Mouse (Mus musculus) intestine, embryonic 16.5 days (tissue): Measurements from ENCODE around the gene Art5. TPM values are rescaled to one million over a fixed set of nuclear protein-coding genes. Genes with fewer than 3 reads are reported as not detected.
"Not testable (repeated sequence)": the region's sequence is repeated elsewhere in the genome, so short reads cannot be mapped to it uniquely, and the experiment has no call there.

ENCODE experiments used
- ATAC-seq: fragments of 200-750 bp; cut with Nextera tagmentation; 2 replicates; pipeline ENCODE4 v1.8.0; 2017; ENCODE audit warnings: moderate TSS enrichment, moderate library complexity
- H3K27ac ChIP-seq: fragments of 300-500 bp; sonication (generic); 2 replicates; pipeline ENCODE4 v1.5.1; 2014; ENCODE audit warnings: mild to moderate bottlenecking, low read length
- H3K27me3 ChIP-seq: fragments of 300-500 bp; sonication (generic); replicated peaks from 2 replicates; pipeline ENCODE4 v1.6.1; 2014; ENCODE audit warnings: low read length, control low read depth, mixed read lengths; ENCODE audit not compliant: control insufficient read depth, insufficient read depth
- H3K36me3 ChIP-seq: fragments of 300-500 bp; sonication (generic); 2 replicates; pipeline ENCODE4 v1.6.1; 2014; ENCODE audit warnings: low read length, control low read depth; ENCODE audit not compliant: control insufficient read depth, insufficient read depth
- H3K4me1 ChIP-seq: fragments of 300-500 bp; sonication (generic); 2 replicates; pipeline ENCODE4 v1.6.1; 2014; ENCODE audit warnings: low read length, control low read depth, mixed read lengths; ENCODE audit not compliant: control insufficient read depth, insufficient read depth
- H3K4me2 ChIP-seq: fragments of 300-500 bp; sonication (generic); 2 replicates; pipeline ENCODE4 v1.6.1; 2014; ENCODE audit warnings: low read depth, low read length, control low read depth
- H3K4me3 ChIP-seq: fragments of 300-500 bp; sonication (generic); 2 replicates; pipeline ENCODE4 v1.5.1; 2014; ENCODE audit warnings: mild to moderate bottlenecking, low read length
- H3K9ac ChIP-seq: fragments of 300-500 bp; sonication (generic); 2 replicates; pipeline ENCODE4 v1.6.1; 2014; ENCODE audit warnings: low read depth, low read length
- H3K9me3 ChIP-seq: fragments of 300-500 bp; sonication (generic); 2 replicates; pipeline ENCODE4 v1.6.1; 2016; ENCODE audit warnings: low read length, control low read depth; ENCODE audit not compliant: control insufficient read depth
- WGBS: fragments of 180-500 bp; shearing (Covaris S2); extraction: QIAGEN DNeasy Blood & Tissue Kit; methylation state at CpG from one replicate; pipeline ENCODE4 v1.1.7; 2014; 5-methylcytosine and 5-hydroxymethylcytosine counted together
- polyA plus RNA-seq: library from polyadenylated mRNA; unstranded; fragments of >200 nt; fragmentation: Nextera tagmentation; extraction: Ambion mirVana; gene quantifications from 2 replicates; pipeline ENCODE4 v1.2.1, GENCODE M21; 2015

Art5 gene
- polyA plus RNA-seq, 1 experiment from 2014 or later: 0.48 TPM

DNA sequence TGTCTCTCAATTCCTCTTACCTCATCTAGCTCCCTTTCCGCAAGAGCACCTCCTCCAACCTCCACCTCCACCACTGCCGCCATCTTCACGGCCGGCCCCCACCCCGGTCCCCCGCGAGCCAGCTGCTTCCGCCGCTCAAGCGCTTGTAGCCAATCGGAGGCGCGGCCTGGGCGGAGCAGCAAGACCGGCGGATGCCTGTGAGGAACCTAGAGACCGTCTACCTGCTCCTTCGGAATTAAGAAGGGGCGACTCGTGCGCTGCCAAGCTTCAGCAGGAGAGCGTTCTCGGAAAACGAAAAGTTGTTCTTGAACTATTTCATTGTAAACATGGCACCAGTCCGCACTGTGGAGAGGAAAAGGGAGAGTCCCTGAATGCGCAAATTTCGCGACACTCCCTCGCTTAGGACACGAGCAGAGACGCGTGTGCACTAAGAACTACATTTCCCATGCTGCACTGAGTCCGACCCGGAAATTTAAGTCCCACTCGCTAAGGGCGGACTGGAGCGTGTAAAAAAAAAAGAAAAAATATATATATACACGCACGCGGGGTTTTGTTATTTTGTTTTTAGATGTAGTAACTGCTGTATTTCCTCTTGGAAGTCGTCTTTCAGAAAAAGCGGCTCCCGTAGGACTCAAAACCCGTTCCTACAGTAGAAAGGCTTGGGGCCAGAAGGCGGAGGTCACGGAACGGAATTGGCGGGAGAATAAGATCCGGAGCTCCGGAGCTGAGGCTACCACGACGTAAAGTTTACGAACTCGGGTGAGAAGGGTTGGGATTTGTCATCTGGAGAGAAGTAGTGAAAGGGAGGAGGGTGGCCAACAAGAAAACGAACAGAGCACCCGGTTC lies 44.0 kb downstream of the Art5 start, which contains the start of the genes Rnf121, Xndc1 and Xntrpc:
TSS of gene Rnf121 (minus strand) at position 424 of the 846 bp plus-strand sequence.
TSS of gene Xndc1 (plus strand) at position 466 of the 846 bp plus-strand sequence.
TSS of gene Xntrpc (plus strand) at position 668 of the 846 bp plus-strand sequence.
- WGBS: under 1% methylated on average over 56 of the region's 56 CpGs
- Histone ChIP-seq H3K27me3 (no peaks in the 10 kb centered on the region), H3K4me3 (peak within 1 kb of the TSS; percentile 57), H3K4me1 (peaks cover 20% of the 10 kb centered on the region), H3K9me3 (no peaks in the 10 kb centered on the region), H3K4me2 (peak within 1 kb of the TSS; percentile 61), H3K36me3 (no peaks in the 10 kb centered on the region), H3K9ac (peak within 1 kb of the TSS; percentile 59), H3K27ac (peak within 1 kb of the TSS; percentile 73)
- peak; percentile 97 for ATAC-seq

DNA sequence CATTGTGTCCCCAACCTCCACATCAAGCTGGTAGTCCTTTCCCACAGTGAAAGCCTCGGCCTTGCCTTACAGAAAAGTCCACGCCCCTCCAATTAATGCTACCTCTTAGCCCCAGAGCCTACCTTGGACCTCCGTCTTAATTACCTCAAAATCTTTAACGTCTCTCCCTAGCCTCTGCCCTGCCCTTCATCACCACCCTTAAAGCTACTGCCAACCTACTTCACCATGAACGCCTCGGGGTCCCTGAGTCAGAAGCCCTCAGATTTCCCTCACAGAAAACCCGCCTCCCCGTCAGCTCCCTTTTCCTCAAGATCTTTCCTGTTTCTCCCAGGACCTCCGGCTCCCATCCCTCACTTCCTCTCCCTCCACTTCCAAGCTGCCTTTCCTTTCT lies 44.6 kb downstream of the Art5 start:
- H3K9ac ChIP-seq: peak overlapping the region; percentile 59
- H3K4me3 ChIP-seq: peak overlapping the region; percentile 57
- ATAC-seq: peak; percentile 25
- H3K27me3 ChIP-seq: no peaks in the 10 kb centered on the region
- no peaks in the 10 kb centered on the region for H3K36me3 ChIP-seq
- WGBS: under 1% methylated on average over 9 of the region's 9 CpGs
- H3K9me3 ChIP-seq: no peaks in the 10 kb centered on the region
- H3K4me1 ChIP-seq: peaks cover 24% of the 10 kb centered on the region
- peak overlapping the region; percentile 58 for H3K4me2 ChIP-seq
- H3K27ac ChIP-seq: peak overlapping the region; percentile 3; the same call in 1 of the 2 replicates

DNA sequence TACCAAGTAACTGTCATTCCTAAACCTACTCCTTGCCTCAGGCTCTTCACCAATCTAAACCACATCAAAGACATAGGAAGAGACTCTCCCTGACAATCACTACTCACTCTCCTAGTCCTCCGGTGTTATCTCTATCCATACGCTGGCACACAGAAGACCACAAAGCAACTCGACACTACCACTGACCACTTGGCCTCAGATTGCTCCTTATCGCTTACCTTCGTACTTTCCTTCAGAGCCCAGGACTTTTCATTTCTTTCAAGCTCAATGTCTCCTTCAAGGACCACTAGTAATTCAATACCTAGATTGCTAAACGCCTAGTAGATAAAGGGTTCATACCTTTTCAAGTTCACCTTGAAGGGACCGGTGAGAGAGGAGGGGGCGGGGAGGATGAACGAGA lies 45.4 kb downstream of the Art5 start:
- H3K4me3 ChIP-seq: peak overlapping the region; percentile 57
- H3K27ac ChIP-seq: peak overlapping the region; percentile 42; the same call in 1 of the 2 replicates
- H3K27me3 ChIP-seq: no peaks in the 10 kb centered on the region
- peaks cover 24% of the 10 kb centered on the region for H3K4me1 ChIP-seq
- ATAC-seq: no peak
- H3K9ac ChIP-seq: 0 out of 2 replicates have a peak overlapping the region, but pooled peaks have one; percentile 59
- H3K9me3 ChIP-seq: no peaks in the 10 kb centered on the region
- 70% methylated on average over 9 of the region's 9 CpGs for WGBS
- peak overlapping the region; percentile 58 for H3K4me2 ChIP-seq
- no peaks in the 10 kb centered on the region for H3K36me3 ChIP-seq

- H3K4me3 ChIP-seq: no peak overlapping the region
- no peaks in the 10 kb centered on the region for H3K36me3 ChIP-seq
- peak; percentile 42 for ATAC-seq
- 0 out of 2 replicates have a peak overlapping the region, but pooled peaks have one; percentile 5 for H3K27ac ChIP-seq
- H3K9me3 ChIP-seq: no peaks in the 10 kb centered on the region
- H3K27me3 ChIP-seq: no peaks in the 10 kb centered on the region
- 70% methylated on average over 1 of the region's 1 CpGs for WGBS
- H3K9ac ChIP-seq: no peak overlapping the region
- peak overlapping the region; percentile 28; the same call in 1 of the 2 replicates for H3K4me2 ChIP-seq
- H3K4me1 ChIP-seq: peaks cover 24% of the 10 kb centered on the region
These were observed 47.1 kb downstream of the Art5 start for GRCm38 (mm10) chr7:102062203-102062602.

GRCm38 (mm10) chr7:102061353-102061752 lies 47.9 kb downstream of the Art5 start:
- Histone ChIP-seq H3K36me3 (no peaks in the 10 kb centered on the region), H3K27me3 (no peaks in the 10 kb centered on the region), H3K9me3 (no peaks in the 10 kb centered on the region), H3K4me3 (no peak overlapping the region), H3K4me1 (peaks cover 21% of the 10 kb centered on the region), H3K4me2 (no peak overlapping the region), H3K9ac (no peak overlapping the region), H3K27ac (no peak overlapping the region)
- no peak for ATAC-seq
- 79% methylated on average over 3 of the region's 3 CpGs for WGBS

DNA sequence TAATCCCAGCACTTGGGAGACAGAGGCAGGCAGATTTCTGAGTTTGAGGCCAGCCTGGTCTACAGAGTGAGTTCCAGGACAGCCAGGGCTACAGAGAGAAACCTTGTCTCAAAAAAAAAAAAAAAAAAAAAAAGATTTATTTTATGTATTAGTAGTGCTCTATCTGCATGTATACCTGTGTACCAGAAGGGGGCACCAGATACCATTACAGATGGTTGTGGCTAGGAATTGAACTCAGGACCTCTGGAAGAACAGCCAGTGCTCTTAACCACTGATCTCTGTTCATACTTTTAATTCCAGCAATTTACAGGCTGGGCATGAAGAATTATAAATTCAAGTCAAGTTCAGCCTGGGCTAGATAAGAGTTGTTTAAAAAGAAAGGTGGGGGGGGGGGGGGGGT lies 60.8 kb downstream of the Art5 start:
- H3K27me3 ChIP-seq, ATAC-seq, H3K9ac ChIP-seq, H3K4me2 ChIP-seq, H3K36me3 ChIP-seq, H3K27ac ChIP-seq, H3K4me3 ChIP-seq, H3K4me1 ChIP-seq, H3K9me3 ChIP-seq: not testable (repeated sequence)

Other genes starting within 250 kb of the Art5 start
- gene Anapc15, start 245.8 kb downstream of the Art5 start, polyA plus RNA-seq: 61.0 and 66.3 TPM in 2 replicates
- gene Folr1, start 238.7 kb downstream of the Art5 start, polyA plus RNA-seq: 201 and 253 TPM in 2 replicates
- 236 and 245 TPM in 2 replicates for gene Lamtor1, start 203.6 kb downstream of the Art5 start, polyA plus RNA-seq
- gene Tomt, start 203.1 kb downstream of the Art5 start, polyA plus RNA-seq: 0.24 and 0.28 TPM in 2 replicates
- 9.7 and 10.1 TPM in 2 replicates for gene Lrrc51, start 175.6 kb downstream of the Art5 start, polyA plus RNA-seq
- 39.9 and 41.9 TPM in 2 replicates for gene Numa1, start 175.4 kb downstream of the Art5 start, polyA plus RNA-seq
- gene Il18bp, start 90.8 kb downstream of the Art5 start, polyA plus RNA-seq: 1.9 and 2.1 TPM in 2 replicates
- 33.0 and 35.5 TPM in 2 replicates for gene Rnf121, start 44.0 kb downstream of the Art5 start, polyA plus RNA-seq
- gene Xndc1, start 44.0 kb downstream of the Art5 start, polyA plus RNA-seq: 17.7 and 21.6 TPM in 2 replicates
- 0.47 and 0.48 TPM in 2 replicates for gene Xntrpc, start 43.8 kb downstream of the Art5 start, polyA plus RNA-seq
- gene Trpc2, start 26.4 kb downstream of the Art5 start, polyA plus RNA-seq: not detected in 2 replicates
- 0.18 and 0.22 TPM in 2 replicates for gene Art1, start 7.7 kb downstream of the Art5 start, polyA plus RNA-seq
- 0.09 and 0.10 TPM in 2 replicates for gene Chrna10, start 7.3 kb upstream of the Art5 start, polyA plus RNA-seq
- 27.5 and 27.9 TPM in 2 replicates for gene Nup98, start 100.7 kb upstream of the Art5 start, polyA plus RNA-seq
- 121 and 126 TPM in 2 replicates for gene Pgap2, start 100.7 kb upstream of the Art5 start, polyA plus RNA-seq
- 69.4 and 71.3 TPM in 2 replicates for gene Rhog, start 146.6 kb upstream of the Art5 start, polyA plus RNA-seq
- gene Stim1, start 158.3 kb upstream of the Art5 start, polyA plus RNA-seq: 20.9 and 21.1 TPM in 2 replicates